In genomic region chr2:148902286-148902685, GRCm38 (mm10) we compare ENCODE assay signal across 1 mouse cellular context.
TF ChIP-seq lines count a peak whose summit lies in the region.

No protein-coding gene starts in this region.

TF ChIP-seq in CH12.LX, 34 proteins besides CTCF, POLR2A, EP300 and RAD21 (continued from another document):
- TF ChIP-seq ELF1 (IDR thresholded peaks at IDR 0.05; ENCODE audit: low read depth, low read length) (0 out of 2 replicates have a peak, but pooled peaks have one; percentile 25), NRF1 (IDR thresholded peaks at IDR 0.05; ENCODE audit: low read depth, low read length) (peak; percentile 45; the same call in 1 of the 2 replicates), ZKSCAN1 (IDR thresholded peaks at IDR 0.05; ENCODE audit: borderline replicate concordance, low read depth, low read length) (no peak), MYC (IDR thresholded peaks at IDR 0.05; ENCODE audit: low read depth, low read length) (0 out of 2 replicates have a peak, but pooled peaks have one; percentile 29)
